Mouse (Mus musculus) midbrain, embryonic 15.5 days (tissue): ENCODE results near the gene Mrm3. TPM values are rescaled to one million over a fixed set of nuclear protein-coding genes. Genes with fewer than 3 reads are reported as not detected.
A peak's percentile ranks its signal among the peaks of the same experiment; 100 is the strongest.

ENCODE experiments used
- ATAC-seq: fragments of 200-750 bp; cut with Nextera tagmentation; replicated peaks from 2 replicates; pipeline ENCODE4 v1.8.0; 2017; ENCODE audit warnings: moderate TSS enrichment
- H3K27ac ChIP-seq: fragments of 300-500 bp; sonication (generic); 2 replicates; pipeline ENCODE4 v1.5.1; 2015; ENCODE audit warnings: mild to moderate bottlenecking, inconsistent platforms
- H3K27me3 ChIP-seq: fragments of 300-500 bp; sonication (generic); replicated peaks from 2 replicates; pipeline ENCODE4 v1.6.1; 2015; ENCODE audit warnings: inconsistent platforms
- H3K36me3 ChIP-seq: fragments of 300-500 bp; sonication (generic); replicated peaks from 2 replicates; pipeline ENCODE4 v1.6.1; 2015; ENCODE audit warnings: inconsistent platforms
- H3K4me1 ChIP-seq: fragments of 300-500 bp; sonication (generic); 2 replicates; pipeline ENCODE4 v1.6.1; 2015; ENCODE audit warnings: inconsistent platforms
- H3K4me2 ChIP-seq: fragments of 300-500 bp; sonication (generic); 2 replicates; pipeline ENCODE4 v1.6.1; 2015; ENCODE audit warnings: inconsistent platforms, mild to moderate bottlenecking, moderate library complexity
- H3K4me3 ChIP-seq: fragments of 300-500 bp; sonication (generic); 2 replicates; pipeline ENCODE4 v1.5.1; 2015; ENCODE audit warnings: mild to moderate bottlenecking, inconsistent platforms
- H3K9ac ChIP-seq: fragments of 300-500 bp; sonication (generic); 2 replicates; pipeline ENCODE4 v1.6.1; 2015; ENCODE audit warnings: mild to moderate bottlenecking, inconsistent platforms
- H3K9me3 ChIP-seq: fragments of 300-500 bp; sonication (generic); 2 replicates; pipeline ENCODE4 v1.6.1; 2016; ENCODE audit warnings: inconsistent platforms
- WGBS: fragments of 180-500 bp; shearing (Covaris S2); methylation state at CpG from one replicate; pipeline ENCODE4 v1.1.7; 2015; ENCODE audit warnings: mixed read lengths; 5-methylcytosine and 5-hydroxymethylcytosine counted together
- polyA plus RNA-seq: library from polyadenylated mRNA; unstranded; fragments of >200 nt; fragmentation: Nextera tagmentation; extraction: Ambion mirVana; gene quantifications from 2 replicates; pipeline ENCODE4 v1.2.1, GENCODE M21; 2015

Mrm3 gene
- polyA plus RNA-seq, 1 experiment from 2014 or later, result 25.8 TPM

GRCm38 (mm10) chr11:76216681-76217389 is 26.7 kb upstream of the Mrm3 start:
- H3K36me3 ChIP-seq, result peaks cover 15% of the 10 kb centered on the region
- no peaks in the 10 kb centered on the region for H3K9me3 ChIP-seq
- H3K9ac ChIP-seq, result peak overlapping the region; percentile 96
- 2% methylated on average over 33 of the region's 33 CpGs for WGBS
- H3K27me3 ChIP-seq, result no peaks in the 10 kb centered on the region
- H3K4me3 ChIP-seq, result peak overlapping the region; percentile 89
- H3K27ac ChIP-seq, result peak overlapping the region; percentile 91
- H3K4me2 ChIP-seq, result peak overlapping the region; percentile 65
- H3K4me1 ChIP-seq, result peaks cover 10% of the 10 kb centered on the region
- peak; percentile 65 for ATAC-seq

- peak within 1 kb of the TSS; percentile 96 for H3K9ac ChIP-seq
- H3K4me3 ChIP-seq, result peak within 1 kb of the TSS; percentile 89
- H3K27me3 ChIP-seq, result no peaks in the 10 kb centered on the region
- H3K4me1 ChIP-seq, result peaks cover 10% of the 10 kb centered on the region
- ATAC-seq, result peak; percentile 99
- no peaks in the 10 kb centered on the region for H3K9me3 ChIP-seq
- peak within 1 kb of the TSS; percentile 65 for H3K4me2 ChIP-seq
- WGBS, result under 1% methylated on average over 35 of the region's 35 CpGs
- peaks cover 10% of the 10 kb centered on the region; the same call in 1 of the 2 replicates for H3K36me3 ChIP-seq
- peak within 1 kb of the TSS; percentile 91 for H3K27ac ChIP-seq
These were observed 26.1 kb upstream of the Mrm3 start, which contains the start of the genes Dbil5 and Gemin4 for GRCm38 (mm10) chr11:76217390-76217800. Gene Dbil5 (plus strand): TSS chr11:76217608. Gene Gemin4 (minus strand): TSS chr11:76217664.

- H3K4me2 ChIP-seq, result no peak overlapping the region
- no peak overlapping the region for H3K27ac ChIP-seq
- no peak overlapping the region for H3K4me3 ChIP-seq
- WGBS, result 93% methylated on average over 5 of the region's 5 CpGs
- H3K4me1 ChIP-seq, result no peaks in the 10 kb centered on the region
- ATAC-seq, result no peak
- no peak overlapping the region for H3K9ac ChIP-seq
- peaks cover 9% of the 10 kb centered on the region; the same call in 1 of the 2 replicates for H3K36me3 ChIP-seq
- H3K9me3 ChIP-seq, result no peaks in the 10 kb centered on the region
- no peaks in the 10 kb centered on the region for H3K27me3 ChIP-seq
These were observed 18.9 kb upstream of the Mrm3 start for GRCm38 (mm10) chr11:76224631-76225030.

GRCm38 (mm10) chr11:76225051-76225450 is 18.5 kb upstream of the Mrm3 start:
- no peaks in the 10 kb centered on the region for H3K27me3 ChIP-seq
- peaks cover 9% of the 10 kb centered on the region; the same call in 1 of the 2 replicates for H3K36me3 ChIP-seq
- H3K4me2 ChIP-seq, result no peak overlapping the region
- no peaks in the 10 kb centered on the region for H3K9me3 ChIP-seq
- H3K4me3 ChIP-seq, result no peak overlapping the region
- no peaks in the 10 kb centered on the region for H3K4me1 ChIP-seq
- no peak for ATAC-seq
- H3K9ac ChIP-seq, result no peak overlapping the region
- H3K27ac ChIP-seq, result no peak overlapping the region

GRCm38 (mm10) chr11:76236136-76236535 is 7.4 kb upstream of the Mrm3 start:
- no peak overlapping the region for H3K4me2 ChIP-seq

GRCm38 (mm10) chr11:76239750-76240149 is 3.8 kb upstream of the Mrm3 start:
- no peak overlapping the region for H3K9ac ChIP-seq
- peaks cover 14% of the 10 kb centered on the region for H3K36me3 ChIP-seq
- ATAC-seq, result no peak
- WGBS, result 96% methylated on average over 2 of the region's 2 CpGs
- no peak overlapping the region for H3K4me2 ChIP-seq
- H3K9me3 ChIP-seq, result no peaks in the 10 kb centered on the region
- no peak overlapping the region for H3K27ac ChIP-seq
- peaks cover 23% of the 10 kb centered on the region for H3K4me1 ChIP-seq
- no peaks in the 10 kb centered on the region for H3K27me3 ChIP-seq
- H3K4me3 ChIP-seq, result no peak overlapping the region

More at GRCm38 (mm10) chr11:76236136-76236535, 7.4 kb upstream of the Mrm3 start:
- no peak for ATAC-seq
- Histone ChIP-seq H3K9ac (no peak overlapping the region), H3K4me1 (no peaks in the 10 kb centered on the region), H3K27ac (no peak overlapping the region), H3K36me3 (peaks cover 34% of the 10 kb centered on the region), H3K9me3 (no peaks in the 10 kb centered on the region), H3K27me3 (no peaks in the 10 kb centered on the region), H3K4me3 (no peak overlapping the region)
- WGBS, result 98% methylated on average over 3 of the region's 3 CpGs

- no peaks in the 10 kb centered on the region; the same call in 1 of the 2 replicates for H3K36me3 ChIP-seq
- ATAC-seq, result no peak; the same call in 1 of the 2 replicates
- WGBS, result 5% methylated on average over 34 of the region's 34 CpGs
These were observed 464 bp downstream of the Mrm3 start for GRCm38 (mm10) chr11:76243811-76244546.

GRCm38 (mm10) chr11:76246439-76246838 is 2.9 kb downstream of the Mrm3 start:
- Histone ChIP-seq H3K27me3 (no peaks in the 10 kb centered on the region), H3K4me1 (peaks cover 34% of the 10 kb centered on the region), H3K27ac (no peak overlapping the region), H3K36me3 (peaks cover 5% of the 10 kb centered on the region; the same call in 1 of the 2 replicates), H3K9ac (no peak overlapping the region), H3K4me3 (no peak overlapping the region), H3K4me2 (no peak overlapping the region), H3K9me3 (no peaks in the 10 kb centered on the region)
- ATAC-seq, result no peak

More at GRCm38 (mm10) chr11:76243811-76244546, 464 bp downstream of the Mrm3 start:
- H3K9ac ChIP-seq, result peak overlapping the region; percentile 81
- peak overlapping the region; percentile 74 for H3K4me2 ChIP-seq
- peaks cover 35% of the 10 kb centered on the region for H3K4me1 ChIP-seq
- H3K27me3 ChIP-seq, result no peaks in the 10 kb centered on the region
- H3K9me3 ChIP-seq, result no peaks in the 10 kb centered on the region
- peak overlapping the region; percentile 81 for H3K27ac ChIP-seq
- peak overlapping the region; percentile 75 for H3K4me3 ChIP-seq

- 46% methylated on average over 2 of the region's 2 CpGs for WGBS
- H3K4me1 ChIP-seq, result peaks cover 28% of the 10 kb centered on the region
- H3K9me3 ChIP-seq, result no peaks in the 10 kb centered on the region
- H3K9ac ChIP-seq, result no peak overlapping the region
- no peaks in the 10 kb centered on the region for H3K27me3 ChIP-seq
- H3K27ac ChIP-seq, result no peak overlapping the region
- H3K4me2 ChIP-seq, result no peak overlapping the region
- no peak for ATAC-seq
- H3K36me3 ChIP-seq, result peaks cover 5% of the 10 kb centered on the region; the same call in 1 of the 2 replicates
- H3K4me3 ChIP-seq, result no peak overlapping the region
These were observed 3.7 kb downstream of the Mrm3 start for GRCm38 (mm10) chr11:76247239-76247638.

- no peaks in the 10 kb centered on the region for H3K9me3 ChIP-seq
- H3K4me3 ChIP-seq, result no peak overlapping the region
- ATAC-seq, result no peak
- no peaks in the 10 kb centered on the region for H3K4me1 ChIP-seq
- no peak overlapping the region for H3K4me2 ChIP-seq
- 66% methylated on average over 3 of the region's 3 CpGs for WGBS
- peaks cover 5% of the 10 kb centered on the region; the same call in 1 of the 2 replicates for H3K36me3 ChIP-seq
- H3K27ac ChIP-seq, result no peak overlapping the region
- no peak overlapping the region for H3K9ac ChIP-seq
- H3K27me3 ChIP-seq, result no peaks in the 10 kb centered on the region
These were observed 8.5 kb downstream of the Mrm3 start for GRCm38 (mm10) chr11:76252036-76252435.

GRCm38 (mm10) chr11:76253145-76253917 is 9.8 kb downstream of the Mrm3 start:
- Histone ChIP-seq H3K4me1 (no peaks in the 10 kb centered on the region), H3K4me3 (no peak overlapping the region), H3K4me2 (no peak overlapping the region), H3K9me3 (no peaks in the 10 kb centered on the region), H3K27me3 (no peaks in the 10 kb centered on the region), H3K9ac (no peak overlapping the region), H3K27ac (no peak overlapping the region), H3K36me3 (peaks cover 5% of the 10 kb centered on the region; the same call in 1 of the 2 replicates)
- 47% methylated on average over 5 of the region's 5 CpGs for WGBS
- ATAC-seq, result peak; percentile 84

- H3K9ac ChIP-seq, result no peak overlapping the region
- H3K9me3 ChIP-seq, result no peaks in the 10 kb centered on the region
- H3K36me3 ChIP-seq, result peaks cover 5% of the 10 kb centered on the region; the same call in 1 of the 2 replicates
- H3K27me3 ChIP-seq, result no peaks in the 10 kb centered on the region
- no peak overlapping the region for H3K27ac ChIP-seq
- no peaks in the 10 kb centered on the region for H3K4me1 ChIP-seq
- ATAC-seq, result no peak
- WGBS, result 75% methylated on average over 4 of the region's 4 CpGs
- H3K4me3 ChIP-seq, result no peak overlapping the region
- no peak overlapping the region for H3K4me2 ChIP-seq
These were observed 10.4 kb downstream of the Mrm3 start for GRCm38 (mm10) chr11:76253918-76254264.
